Mouse (Mus musculus): ENCODE results near the gene Cxcl15. TPM values are rescaled to one million over a fixed set of nuclear protein-coding genes. Genes with fewer than 3 reads are reported as not detected.
"Not testable (repeated sequence)": the region's sequence is repeated elsewhere in the genome, so short reads cannot be mapped to it uniquely, and the experiment has no call there.

Gene Cxcl15
- polyA plus RNA-seq, 1 experiment = not detected

GRCm38 (mm10) chr5:90832145-90832767, 37.9 kb downstream of the Cxcl15 start:
- Histone ChIP-seq H3K4me3 (ENCODE audit: insufficient read depth, low read depth, low read length) (no peak overlapping the region), H3K4me1 (ENCODE audit: control insufficient read depth, insufficient read depth, low read length) (no peaks in the 10 kb centered on the region), H3K27ac (ENCODE audit: insufficient read depth, low read depth, low read length) (no peak overlapping the region)
- no peak for TF ChIP-seq POLR2A (IDR thresholded peaks at IDR 0.05; ENCODE audit: insufficient read depth, low read depth, low read length)
- no peak for TF ChIP-seq CTCF (IDR thresholded peaks at IDR 0.05; ENCODE audit: insufficient read depth, low read depth, low read length)
- 73% methylated on average over 11 of the region's 11 CpGs for WGBS

- WGBS = 86% methylated on average over 8 of the region's 8 CpGs
- no peak overlapping the region for H3K4me3 ChIP-seq (ENCODE audit: insufficient read depth, low read depth, low read length)
- TF ChIP-seq CTCF (IDR thresholded peaks at IDR 0.05; ENCODE audit: insufficient read depth, low read depth, low read length) = no peak
- no peak for TF ChIP-seq POLR2A (IDR thresholded peaks at IDR 0.05; ENCODE audit: insufficient read depth, low read depth, low read length)
- no peak overlapping the region for H3K27ac ChIP-seq (ENCODE audit: insufficient read depth, low read depth, low read length)
- no peaks in the 10 kb centered on the region for H3K4me1 ChIP-seq (ENCODE audit: control insufficient read depth, insufficient read depth, low read length)
These were observed 38.5 kb downstream of the Cxcl15 start for GRCm38 (mm10) chr5:90832768-90833388.

GRCm38 (mm10) chr5:90834436-90834835, 40.1 kb downstream of the Cxcl15 start:
- TF ChIP-seq POLR2A (IDR thresholded peaks at IDR 0.05; ENCODE audit: insufficient read depth, low read depth, low read length) (no peak), CTCF (IDR thresholded peaks at IDR 0.05; ENCODE audit: insufficient read depth, low read depth, low read length) (no peak)
- Histone ChIP-seq H3K4me3 (ENCODE audit: insufficient read depth, low read depth, low read length) (no peak overlapping the region), H3K27ac (ENCODE audit: insufficient read depth, low read depth, low read length) (no peak overlapping the region), H3K4me1 (ENCODE audit: control insufficient read depth, insufficient read depth, low read length) (no peaks in the 10 kb centered on the region)
- 90% methylated on average over 4 of the region's 4 CpGs for WGBS

- 84% methylated on average over 5 of the region's 5 CpGs for WGBS
- TF ChIP-seq POLR2A (IDR thresholded peaks at IDR 0.05; ENCODE audit: insufficient read depth, low read depth, low read length) = no peak
- TF ChIP-seq CTCF (IDR thresholded peaks at IDR 0.05; ENCODE audit: insufficient read depth, low read depth, low read length) = no peak
- no peaks in the 10 kb centered on the region for H3K4me1 ChIP-seq (ENCODE audit: control insufficient read depth, insufficient read depth, low read length)
These were observed 44.2 kb downstream of the Cxcl15 start for GRCm38 (mm10) chr5:90838582-90838981.

GRCm38 (mm10) chr5:90840902-90841869, 46.9 kb downstream of the Cxcl15 start:
- Histone ChIP-seq H3K27ac (ENCODE audit: insufficient read depth, low read depth, low read length) (no peak overlapping the region), H3K4me1 (ENCODE audit: control insufficient read depth, insufficient read depth, low read length) (no peaks in the 10 kb centered on the region), H3K4me3 (ENCODE audit: insufficient read depth, low read depth, low read length) (no peak overlapping the region)
- WGBS = 73% methylated on average over 7 of the region's 7 CpGs
- no peak for TF ChIP-seq POLR2A (IDR thresholded peaks at IDR 0.05; ENCODE audit: insufficient read depth, low read depth, low read length)
- TF ChIP-seq CTCF (IDR thresholded peaks at IDR 0.05; ENCODE audit: insufficient read depth, low read depth, low read length) = no peak

More at GRCm38 (mm10) chr5:90838582-90838981, 44.2 kb downstream of the Cxcl15 start:
- H3K4me3 ChIP-seq (ENCODE audit: insufficient read depth, low read depth, low read length) = no peak overlapping the region
- no peak overlapping the region for H3K27ac ChIP-seq (ENCODE audit: insufficient read depth, low read depth, low read length)

GRCm38 (mm10) chr5:90843891-90844290, 49.6 kb downstream of the Cxcl15 start:
- TF ChIP-seq CTCF (IDR thresholded peaks at IDR 0.05; ENCODE audit: insufficient read depth, low read depth, low read length) = no peak
- no peak for TF ChIP-seq POLR2A (IDR thresholded peaks at IDR 0.05; ENCODE audit: insufficient read depth, low read depth, low read length)
- no peaks in the 10 kb centered on the region for H3K4me1 ChIP-seq (ENCODE audit: control insufficient read depth, insufficient read depth, low read length)
- H3K4me3 ChIP-seq (ENCODE audit: insufficient read depth, low read depth, low read length) = no peak overlapping the region
- H3K27ac ChIP-seq (ENCODE audit: insufficient read depth, low read depth, low read length) = no peak overlapping the region
- WGBS = 80% methylated on average over 3 of the region's 3 CpGs

- H3K27ac ChIP-seq (ENCODE audit: insufficient read depth, low read depth, low read length); H3K4me1 ChIP-seq (ENCODE audit: control insufficient read depth, insufficient read depth, low read length); H3K4me3 ChIP-seq (ENCODE audit: insufficient read depth, low read depth, low read length): not testable (repeated sequence)
- WGBS = 52% methylated on average over 7 of the region's 7 CpGs
These were observed 55.8 kb downstream of the Cxcl15 start for GRCm38 (mm10) chr5:90850096-90850495.

GRCm38 (mm10) chr5:90851391-90851790, 57.1 kb downstream of the Cxcl15 start:
- not testable (repeated sequence) for H3K4me3 ChIP-seq (ENCODE audit: insufficient read depth, low read depth, low read length); H3K4me1 ChIP-seq (ENCODE audit: control insufficient read depth, insufficient read depth, low read length); H3K27ac ChIP-seq (ENCODE audit: insufficient read depth, low read depth, low read length)
- WGBS = 91% methylated on average over 11 of the region's 11 CpGs

Other genes with a start within 250 kb of the Cxcl15 start
- not detected in 2 replicates for gene 5830473C10Rik, start 233.4 kb upstream of the Cxcl15 start, polyA plus RNA-seq (2012; ENCODE audit: insufficient read depth, insufficient read length, low replicate concordance, missing spikeins)
- not detected in 2 replicates for gene Rassf6, start 153.9 kb upstream of the Cxcl15 start, polyA plus RNA-seq (2012; ENCODE audit: insufficient read depth, insufficient read length, low replicate concordance, missing spikeins)
- not detected in 2 replicates for gene Cxcl5, start 35.2 kb upstream of the Cxcl15 start, polyA plus RNA-seq (2012; ENCODE audit: insufficient read depth, insufficient read length, low replicate concordance, missing spikeins)
- gene Ppbp, start 26.0 kb upstream of the Cxcl15 start, polyA plus RNA-seq (2012; ENCODE audit: insufficient read depth, insufficient read length, low replicate concordance, missing spikeins) = not detected in 2 replicates
- gene Pf4, start 22.1 kb upstream of the Cxcl15 start, polyA plus RNA-seq (2012; ENCODE audit: insufficient read depth, insufficient read length, low replicate concordance, missing spikeins) = not detected in 2 replicates
- gene Cxcl3, start 8.4 kb upstream of the Cxcl15 start, polyA plus RNA-seq (2012; ENCODE audit: insufficient read depth, insufficient read length, low replicate concordance, missing spikeins) = not detected in 2 replicates
- not detected in 2 replicates for gene Cxcl1, start 96.7 kb downstream of the Cxcl15 start, polyA plus RNA-seq (2012; ENCODE audit: insufficient read depth, insufficient read length, low replicate concordance, missing spikeins)
- gene Cxcl2, start 109.3 kb downstream of the Cxcl15 start, polyA plus RNA-seq (2012; ENCODE audit: insufficient read depth, insufficient read length, low replicate concordance, missing spikeins) = not detected in 2 replicates
- not detected in 2 replicates for gene Mthfd2l, start 136.6 kb downstream of the Cxcl15 start, polyA plus RNA-seq (2012; ENCODE audit: insufficient read depth, insufficient read length, low replicate concordance, missing spikeins)
- gene Epgn, start 232.9 kb downstream of the Cxcl15 start, polyA plus RNA-seq (2012; ENCODE audit: insufficient read depth, insufficient read length, low replicate concordance, missing spikeins) = not detected in 2 replicates